Mouse (Mus musculus) midbrain, embryonic 16.5 days (tissue): ENCODE data around the gene Gm28038. TPM values are rescaled to one million over a fixed set of nuclear protein-coding genes. Genes with fewer than 3 reads are reported as not detected.

Experiments
- ATAC-seq: fragments of 200-750 bp; cut with Nextera tagmentation; 2 replicates; pipeline ENCODE4 v1.8.0; 2017; ENCODE audit warnings: moderate TSS enrichment
- H3K27ac ChIP-seq: fragments of 300-500 bp; sonication (generic); 2 replicates; pipeline ENCODE4 v1.5.1; 2014; ENCODE audit warnings: mild to moderate bottlenecking, low read length, mixed read lengths
- H3K27me3 ChIP-seq: fragments of 300-500 bp; sonication (generic); 2 replicates; pipeline ENCODE4 v1.6.1; 2014; ENCODE audit warnings: low read depth, low read length, mixed read lengths; ENCODE audit not compliant: control insufficient read depth, insufficient read depth
- H3K36me3 ChIP-seq: fragments of 300-500 bp; sonication (generic); 2 replicates; pipeline ENCODE4 v1.6.1; 2014; ENCODE audit warnings: mild to moderate bottlenecking, low read length, moderate library complexity, mixed read lengths; ENCODE audit not compliant: control insufficient read depth, insufficient read depth
- H3K4me1 ChIP-seq: fragments of 300-500 bp; sonication (generic); 2 replicates; pipeline ENCODE4 v1.6.1; 2014; ENCODE audit warnings: mild to moderate bottlenecking, low read length, mixed read lengths; ENCODE audit not compliant: control insufficient read depth, insufficient read depth
- H3K4me2 ChIP-seq: fragments of 300-500 bp; sonication (generic); 2 replicates; pipeline ENCODE4 v1.6.1; 2014; ENCODE audit warnings: mild to moderate bottlenecking, low read length, mixed read lengths
- H3K4me3 ChIP-seq: fragments of 300-500 bp; sonication (generic); 2 replicates; pipeline ENCODE4 v1.5.1; 2014; ENCODE audit warnings: low read depth, mild to moderate bottlenecking, low read length, moderate library complexity, mixed read lengths
- H3K9ac ChIP-seq: fragments of 300-500 bp; sonication (generic); 2 replicates; pipeline ENCODE4 v1.6.1; 2014; ENCODE audit warnings: low read depth, low read length, mixed read lengths
- H3K9me3 ChIP-seq: fragments of 300-500 bp; sonication (generic); replicated peaks from 2 replicates; pipeline ENCODE4 v1.6.1; 2014; ENCODE audit warnings: mild to moderate bottlenecking, low read length, mixed read lengths; ENCODE audit not compliant: control insufficient read depth, poor library complexity, severe bottlenecking
- WGBS: fragments of 180-500 bp; shearing (Covaris S2); extraction: QIAGEN DNeasy Blood & Tissue Kit; methylation state at CpG from one replicate; pipeline ENCODE4 v1.1.7; 2014; 5-methylcytosine and 5-hydroxymethylcytosine counted together
- polyA plus RNA-seq: library from polyadenylated mRNA; unstranded; fragments of >200 nt; fragmentation: Nextera tagmentation; extraction: Ambion mirVana; gene quantifications from 2 replicates; pipeline ENCODE4 v1.2.1, GENCODE M21; 2015

Gene Gm28038
- polyA plus RNA-seq, 1 experiment from 2014 or later = not detected

DNA sequence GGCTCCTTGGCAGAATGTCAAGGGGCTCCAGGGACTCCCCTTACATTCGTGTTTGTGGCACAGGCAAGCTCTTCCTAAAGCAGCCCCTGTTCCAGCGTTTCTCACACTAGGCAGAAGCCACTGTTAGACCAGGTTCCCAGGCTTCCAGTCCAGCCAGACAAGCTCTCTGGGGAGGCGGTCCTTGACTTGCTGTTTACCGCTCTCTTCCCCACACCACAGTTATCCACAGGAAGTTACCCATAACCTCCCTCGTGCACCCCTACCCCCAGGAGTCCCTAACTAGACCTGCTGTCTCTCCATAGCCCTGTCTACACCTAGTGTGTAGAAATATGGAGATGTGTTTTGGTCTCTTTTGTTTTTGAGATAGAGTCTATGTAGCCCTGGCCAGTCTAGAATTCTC is 27.0 kb upstream of the Gm28038 start:
- Histone ChIP-seq H3K4me1 (no peaks in the 10 kb centered on the region), H3K27ac (no peak overlapping the region), H3K27me3 (no peaks in the 10 kb centered on the region), H3K9me3 (no peaks in the 10 kb centered on the region), H3K9ac (no peak overlapping the region), H3K36me3 (peaks cover 36% of the 10 kb centered on the region), H3K4me2 (no peak overlapping the region), H3K4me3 (no peak overlapping the region)
- no peak for ATAC-seq
- 87% methylated on average over 5 of the region's 5 CpGs for WGBS

DNA sequence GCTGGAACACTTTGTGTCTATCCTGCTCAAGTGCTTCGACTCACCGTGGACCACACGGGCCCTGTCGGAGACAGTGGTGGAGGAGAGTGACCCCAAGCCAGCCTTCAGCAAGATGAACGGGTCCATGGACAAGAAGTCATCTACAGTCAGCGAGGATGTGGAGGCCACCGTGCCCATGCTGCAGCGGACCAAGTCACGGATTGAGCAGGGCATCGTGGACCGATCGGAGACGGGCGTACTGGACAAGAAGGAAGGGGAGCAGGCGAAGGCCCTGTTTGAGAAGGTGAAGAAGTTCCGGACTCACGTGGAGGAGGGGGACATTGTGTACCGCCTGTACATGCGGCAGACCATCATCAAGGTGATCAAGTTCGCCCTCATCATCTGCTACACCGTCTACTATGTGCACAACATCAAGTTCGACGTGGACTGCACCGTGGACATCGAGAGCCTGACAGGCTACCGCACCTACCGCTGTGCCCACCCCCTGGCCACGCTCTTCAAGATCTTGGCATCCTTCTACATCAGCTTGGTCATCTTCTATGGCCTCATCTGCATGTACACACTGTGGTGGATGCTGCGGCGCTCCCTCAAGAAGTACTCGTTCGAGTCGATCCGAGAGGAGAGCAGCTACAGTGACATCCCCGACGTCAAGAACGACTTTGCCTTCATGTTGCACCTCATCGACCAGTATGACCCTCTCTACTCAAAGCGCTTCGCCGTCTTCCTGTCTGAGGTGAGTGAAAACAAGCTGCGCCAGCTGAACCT is 25.0 kb upstream of the Gm28038 start:
- H3K36me3 ChIP-seq = peaks cover 34% of the 10 kb centered on the region
- no peak for ATAC-seq
- no peaks in the 10 kb centered on the region for H3K9me3 ChIP-seq
- H3K27ac ChIP-seq = no peak overlapping the region
- no peak overlapping the region for H3K4me2 ChIP-seq
- no peak overlapping the region for H3K4me3 ChIP-seq
- no peak overlapping the region for H3K9ac ChIP-seq
- 96% methylated on average over 42 of the region's 42 CpGs for WGBS
- H3K4me1 ChIP-seq = no peaks in the 10 kb centered on the region
- H3K27me3 ChIP-seq = no peaks in the 10 kb centered on the region

DNA sequence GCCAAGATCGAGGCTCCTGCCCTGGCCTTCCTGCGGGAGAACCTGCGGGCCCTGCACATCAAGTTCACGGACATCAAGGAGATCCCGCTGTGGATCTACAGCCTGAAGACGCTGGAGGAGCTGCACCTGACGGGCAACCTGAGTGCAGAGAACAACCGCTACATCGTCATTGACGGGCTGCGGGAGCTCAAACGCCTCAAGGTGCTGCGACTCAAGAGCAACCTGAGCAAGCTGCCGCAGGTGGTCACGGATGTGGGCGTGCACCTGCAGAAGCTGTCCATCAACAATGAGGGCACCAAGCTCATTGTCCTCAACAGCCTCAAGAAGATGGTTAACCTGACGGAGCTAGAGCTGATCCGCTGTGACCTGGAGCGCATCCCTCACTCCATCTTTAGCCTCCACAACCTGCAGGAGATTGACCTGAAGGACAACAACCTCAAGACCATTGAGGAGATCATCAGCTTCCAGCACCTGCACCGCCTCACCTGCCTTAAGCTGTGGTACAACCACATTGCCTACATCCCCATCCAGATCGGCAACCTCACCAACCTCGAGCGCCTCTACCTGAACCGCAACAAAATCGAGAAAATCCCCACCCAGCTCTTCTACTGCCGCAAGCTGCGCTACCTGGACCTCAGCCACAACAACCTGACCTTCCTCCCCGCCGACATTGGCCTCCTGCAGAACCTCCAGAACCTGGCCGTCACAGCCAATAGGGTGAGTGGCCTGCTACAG is 24.1 kb upstream of the Gm28038 start:
- H3K9me3 ChIP-seq = no peaks in the 10 kb centered on the region
- H3K27me3 ChIP-seq = no peaks in the 10 kb centered on the region
- no peak overlapping the region for H3K27ac ChIP-seq
- peaks cover 35% of the 10 kb centered on the region for H3K36me3 ChIP-seq
- no peak for ATAC-seq
- no peak overlapping the region for H3K4me2 ChIP-seq
- no peak overlapping the region for H3K9ac ChIP-seq
- no peak overlapping the region for H3K4me3 ChIP-seq
- 97% methylated on average over 30 of the region's 30 CpGs for WGBS
- H3K4me1 ChIP-seq = no peaks in the 10 kb centered on the region

DNA sequence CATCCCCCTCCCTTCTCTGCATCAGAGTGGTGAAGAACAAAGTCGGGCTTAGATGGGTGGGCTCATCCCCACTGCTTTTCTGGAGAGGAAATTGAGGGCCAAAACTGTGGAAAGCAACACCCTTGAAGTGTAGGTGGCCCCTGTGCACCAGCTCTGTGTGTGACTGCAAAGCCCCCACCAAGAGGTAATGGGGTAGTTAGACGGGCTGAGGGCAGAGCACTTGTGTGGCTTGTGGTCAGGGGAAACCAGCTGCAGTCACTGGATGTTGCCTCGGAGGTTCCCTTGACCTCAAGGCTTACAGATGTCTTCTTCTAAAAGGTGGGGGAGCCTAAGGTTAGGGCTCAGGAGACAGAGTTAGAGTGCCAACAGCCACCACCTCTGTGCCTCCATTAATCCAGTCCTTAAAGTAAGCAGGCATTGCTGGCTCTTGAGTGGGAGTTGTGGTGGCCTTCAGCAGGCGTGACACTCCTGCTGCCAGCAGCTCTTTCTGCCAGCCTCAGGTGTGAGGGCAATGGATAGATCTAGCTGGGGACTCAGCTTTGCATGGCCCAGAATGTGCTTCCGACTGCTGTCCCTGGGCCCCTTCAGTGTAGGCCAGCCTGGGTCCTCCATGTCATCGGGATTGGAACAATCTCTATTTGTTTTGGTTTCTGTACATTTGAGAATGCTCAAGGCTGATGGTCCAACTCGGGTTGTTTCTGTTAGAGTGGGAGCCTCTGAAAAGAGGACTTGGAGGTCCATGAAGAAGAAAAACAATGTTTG is 23.0 kb upstream of the Gm28038 start:
- no peak overlapping the region for H3K27ac ChIP-seq
- H3K4me1 ChIP-seq = no peaks in the 10 kb centered on the region
- ATAC-seq = no peak
- no peaks in the 10 kb centered on the region for H3K9me3 ChIP-seq
- H3K4me3 ChIP-seq = no peak overlapping the region
- no peak overlapping the region for H3K9ac ChIP-seq
- no peaks in the 10 kb centered on the region for H3K27me3 ChIP-seq
- 90% methylated on average over 7 of the region's 7 CpGs for WGBS
- peaks cover 40% of the 10 kb centered on the region for H3K36me3 ChIP-seq
- no peak overlapping the region for H3K4me2 ChIP-seq

DNA sequence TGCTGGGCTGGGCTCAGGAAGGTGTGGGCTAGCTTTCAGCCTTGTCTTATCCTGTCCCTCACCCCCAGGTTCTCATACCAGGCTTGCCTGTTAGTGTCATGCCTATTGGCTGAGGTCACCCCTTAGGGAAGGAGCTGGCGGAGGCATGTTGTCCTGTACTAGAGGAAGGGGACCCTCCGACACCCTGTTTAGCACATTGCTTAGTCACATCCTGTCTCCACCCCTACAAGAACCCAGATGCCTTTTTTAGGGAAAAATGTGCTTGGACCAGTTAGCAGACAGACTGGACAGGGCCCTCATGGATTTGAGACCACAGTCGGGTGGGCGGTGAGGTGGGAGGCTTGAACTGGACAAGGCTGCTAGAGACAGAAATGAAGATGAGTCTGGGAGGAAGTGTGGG is 22.2 kb upstream of the Gm28038 start:
- H3K4me1 ChIP-seq = no peaks in the 10 kb centered on the region
- peaks cover 41% of the 10 kb centered on the region for H3K36me3 ChIP-seq
- WGBS = 90% methylated on average over 4 of the region's 4 CpGs
- H3K27me3 ChIP-seq = no peaks in the 10 kb centered on the region
- ATAC-seq = no peak
- no peak overlapping the region for H3K4me2 ChIP-seq
- no peak overlapping the region for H3K9ac ChIP-seq
- H3K9me3 ChIP-seq = no peaks in the 10 kb centered on the region
- no peak overlapping the region for H3K27ac ChIP-seq
- H3K4me3 ChIP-seq = no peak overlapping the region

DNA sequence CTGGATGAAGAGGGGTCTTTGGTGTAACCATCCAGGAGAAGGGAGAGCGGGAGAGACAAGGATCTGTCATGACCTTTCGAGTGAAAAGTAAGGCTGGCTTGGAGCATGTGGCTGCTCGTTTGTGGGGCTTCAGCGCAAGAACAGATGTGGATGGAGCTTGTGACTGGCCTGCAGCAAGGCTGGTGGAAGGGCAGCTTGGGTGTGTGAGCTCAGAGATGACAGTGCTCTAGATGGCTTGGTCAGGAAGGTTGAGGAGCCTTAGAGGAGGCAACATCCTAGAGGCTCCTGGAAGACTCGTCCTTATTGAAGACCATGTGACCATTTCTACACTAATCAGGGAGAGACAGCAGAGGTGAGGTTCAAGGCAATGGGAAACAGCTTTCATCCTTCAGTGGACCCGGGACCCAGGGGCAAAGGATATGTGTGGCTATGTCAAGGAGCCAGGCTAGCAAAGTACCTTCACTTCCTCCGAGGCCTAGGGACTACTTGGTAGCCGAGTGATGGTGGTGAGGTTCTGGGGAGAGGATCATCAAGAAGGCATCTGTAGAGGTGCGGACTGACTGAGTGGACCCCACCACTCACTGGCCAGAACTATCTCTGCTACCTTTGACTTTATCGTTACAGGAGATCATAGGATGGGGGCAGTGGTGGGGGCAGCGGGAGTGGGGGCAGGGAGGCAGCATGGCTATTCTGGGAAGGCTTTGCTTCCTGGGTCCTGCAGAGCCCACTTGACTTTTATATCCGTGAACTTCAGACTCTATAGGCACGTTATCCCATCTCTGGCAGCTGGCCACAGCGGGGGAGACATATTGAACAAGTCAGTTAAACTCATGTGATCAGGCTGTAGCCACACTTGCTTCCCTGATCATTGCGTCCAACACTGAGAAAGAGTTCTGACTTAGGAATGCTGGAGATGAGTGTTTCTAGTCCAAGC is 21.4 kb upstream of the Gm28038 start:
- H3K4me1 ChIP-seq = no peaks in the 10 kb centered on the region
- no peak overlapping the region for H3K27ac ChIP-seq
- peaks cover 41% of the 10 kb centered on the region for H3K36me3 ChIP-seq
- H3K4me3 ChIP-seq = no peak overlapping the region
- ATAC-seq = no peak
- no peaks in the 10 kb centered on the region for H3K9me3 ChIP-seq
- no peak overlapping the region for H3K9ac ChIP-seq
- no peaks in the 10 kb centered on the region for H3K27me3 ChIP-seq
- 89% methylated on average over 15 of the region's 15 CpGs for WGBS
- no peak overlapping the region for H3K4me2 ChIP-seq

DNA sequence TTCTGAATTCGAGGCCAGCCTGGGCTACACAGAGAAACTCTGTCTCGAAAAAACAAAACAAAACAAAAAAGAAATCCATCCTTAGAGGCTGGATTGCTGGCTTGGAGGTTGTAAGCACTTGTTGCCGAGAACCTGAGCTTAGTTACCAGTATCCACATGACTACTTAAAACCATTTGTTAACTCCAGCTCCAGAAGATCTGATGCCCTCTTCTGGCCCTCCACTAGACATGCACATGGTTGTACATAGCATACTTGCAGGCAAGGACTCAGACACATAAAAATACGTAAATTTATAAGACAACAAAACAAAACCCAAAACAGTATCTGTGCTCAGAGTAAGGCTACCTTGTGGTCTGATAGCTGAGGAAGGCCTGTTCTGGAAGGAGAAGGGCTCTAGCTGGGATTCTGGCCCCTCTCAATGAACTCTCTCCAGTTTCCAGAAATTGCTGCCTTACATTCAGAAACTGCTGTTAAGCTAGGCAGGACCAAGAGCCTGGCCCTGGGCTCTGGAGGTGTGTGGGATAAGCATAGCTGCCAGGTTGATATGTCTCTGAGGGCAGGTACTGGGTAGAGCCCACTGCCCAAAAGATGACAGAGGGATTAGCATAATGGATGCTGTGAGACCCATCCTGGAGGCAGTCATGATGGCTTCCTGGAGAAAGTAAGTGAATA is 19.6 kb upstream of the Gm28038 start:
- no peak overlapping the region for H3K4me2 ChIP-seq
- H3K4me3 ChIP-seq = no peak overlapping the region
- ATAC-seq = no peak
- H3K36me3 ChIP-seq = peaks cover 30% of the 10 kb centered on the region
- H3K27me3 ChIP-seq = no peaks in the 10 kb centered on the region
- no peak overlapping the region for H3K9ac ChIP-seq
- H3K4me1 ChIP-seq = 0 out of 2 replicates have a peak, but pooled peaks cover 2% of the 10 kb centered on the region
- 91% methylated on average over 4 of the region's 4 CpGs for WGBS
- H3K27ac ChIP-seq = no peak overlapping the region
- no peaks in the 10 kb centered on the region for H3K9me3 ChIP-seq
